Mouse (Mus musculus): ENCODE measurements around the gene Pold4. TPM values are rescaled to one million over a fixed set of nuclear protein-coding genes. Genes with fewer than 3 reads are reported as not detected.

The Pold4 gene
- polyA plus RNA-seq, 2 experiments, result 12.9 to 15.2 TPM

- Histone ChIP-seq H3K4me3 (ENCODE audit: insufficient read depth in 1 of 2, low read depth in 2 of 2, low read length in 2 of 2) (no peak overlapping the region), H3K4me2 (ENCODE audit: low read depth) (no peak overlapping the region), H3K36me3 (replicated peaks; ENCODE audit: control insufficient read depth, insufficient read depth, low read depth) (no peaks in the 10 kb centered on the region), H3K27me3 (ENCODE audit: control insufficient read depth, insufficient read depth, low read length) (peaks cover 59% of the 10 kb centered on the region), H3K27ac (no peak overlapping the region), H3K9me3 (ENCODE audit: control insufficient read depth, low read length) (no peaks in the 10 kb centered on the region), H3K4me1 (replicated peaks; ENCODE audit: control insufficient read depth in 2 of 2, insufficient read depth in 2 of 2, low read length in 1 of 2) (peaks cover 0 to 12% of the 10 kb centered on the region in 2 experiments; a peak in 3 of 4 replicates), H3K9ac (replicated peaks) (no peak overlapping the region)
- no peak for ATAC-seq (ENCODE audit: insufficient read depth)
- TF ChIP-seq CTCF (IDR thresholded peaks at IDR 0.05; ENCODE audit: low read depth) (no peak), EP300 (IDR thresholded peaks at IDR 0.05; ENCODE audit: low read depth) (no peak)
- WGBS (ENCODE audit: insufficient replicate concordance), result 41% methylated on average over 5 of the region's 5 CpGs
- no peak for DNase-seq (ENCODE audit: low read depth in 3 of 3, low spot score in 3 of 3)
Observed at GRCm38 (mm10) chr19:4217140-4217539, 14.6 kb upstream of the Pold4 start.

DNA sequence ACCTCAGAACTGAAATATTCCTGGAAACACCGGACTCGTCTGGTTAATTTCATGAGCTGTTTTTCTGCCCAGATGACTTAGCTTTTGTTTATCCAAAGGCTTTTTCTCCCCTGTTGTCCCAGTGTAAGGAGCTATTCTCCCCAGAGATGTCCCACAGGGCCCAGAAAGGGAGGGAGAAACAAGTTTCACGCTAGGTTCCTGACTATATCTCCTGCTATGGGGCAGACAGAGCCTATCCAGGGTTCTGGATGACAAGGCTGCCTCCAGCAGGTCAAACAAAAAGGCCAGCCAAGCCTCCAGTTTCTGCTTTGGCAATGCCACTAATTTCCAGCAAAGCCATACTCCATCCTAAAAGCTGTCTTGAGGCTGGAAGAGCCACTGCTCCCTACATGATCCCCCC is 13.8 kb upstream of the Pold4 start:
- H3K27me3 ChIP-seq (ENCODE audit: control insufficient read depth, insufficient read depth, low read length), result peaks cover 52% of the 10 kb centered on the region

GRCm38 (mm10) chr19:4218293-4218692 is 13.4 kb upstream of the Pold4 start:
- TF ChIP-seq CTCF (IDR thresholded peaks at IDR 0.05; ENCODE audit: low read depth) (no peak), EP300 (IDR thresholded peaks at IDR 0.05; ENCODE audit: low read depth) (no peak)
- H3K4me3 ChIP-seq (ENCODE audit: insufficient read depth in 1 of 2, low read depth in 2 of 2, low read length in 2 of 2), result no peak overlapping the region
- no peak for ATAC-seq (ENCODE audit: insufficient read depth)
- H3K4me1 ChIP-seq (replicated peaks; ENCODE audit: control insufficient read depth in 2 of 2, insufficient read depth in 2 of 2, low read length in 1 of 2), result peaks cover 0 to 12% of the 10 kb centered on the region in 2 experiments; a peak in 3 of 4 replicates
- no peak overlapping the region for H3K9ac ChIP-seq (replicated peaks)
- H3K27ac ChIP-seq, result no peak overlapping the region
- H3K9me3 ChIP-seq (ENCODE audit: control insufficient read depth, low read length), result no peaks in the 10 kb centered on the region
- no peaks in the 10 kb centered on the region for H3K36me3 ChIP-seq (replicated peaks; ENCODE audit: control insufficient read depth, insufficient read depth, low read depth)
- WGBS (ENCODE audit: insufficient replicate concordance), result 81% methylated on average over 11 of the region's 11 CpGs
- no peak overlapping the region for H3K4me2 ChIP-seq (ENCODE audit: low read depth)
- peaks cover 48% of the 10 kb centered on the region for H3K27me3 ChIP-seq (ENCODE audit: control insufficient read depth, insufficient read depth, low read length)
- no peak for DNase-seq (ENCODE audit: low read depth in 3 of 3, low spot score in 3 of 3)

More for the DNA sequence above, 13.8 kb upstream of the Pold4 start:
- TF ChIP-seq EP300 (IDR thresholded peaks at IDR 0.05; ENCODE audit: low read depth) (no peak), CTCF (IDR thresholded peaks at IDR 0.05; ENCODE audit: low read depth) (no peak)
- no peak overlapping the region for H3K9ac ChIP-seq (replicated peaks)
- no peak overlapping the region for H3K4me2 ChIP-seq (ENCODE audit: low read depth)
- H3K9me3 ChIP-seq (ENCODE audit: control insufficient read depth, low read length), result no peaks in the 10 kb centered on the region
- peaks cover 0 to 14% of the 10 kb centered on the region in 2 experiments; a peak in 3 of 4 replicates for H3K4me1 ChIP-seq (replicated peaks; ENCODE audit: control insufficient read depth in 2 of 2, insufficient read depth in 2 of 2, low read length in 1 of 2)
- no peaks in the 10 kb centered on the region for H3K36me3 ChIP-seq (replicated peaks; ENCODE audit: control insufficient read depth, insufficient read depth, low read depth)
- ATAC-seq (ENCODE audit: insufficient read depth) (no peak), DNase-seq (ENCODE audit: low read depth in 3 of 3, low spot score in 3 of 3) (no peak)
- 56% methylated on average over 3 of the region's 3 CpGs for WGBS (ENCODE audit: insufficient replicate concordance)
- H3K4me3 ChIP-seq (ENCODE audit: insufficient read depth in 1 of 2, low read depth in 2 of 2, low read length in 2 of 2), result no peak overlapping the region
- no peak overlapping the region for H3K27ac ChIP-seq

GRCm38 (mm10) chr19:4218784-4219183 is 12.9 kb upstream of the Pold4 start:
- Histone ChIP-seq H3K9me3 (ENCODE audit: control insufficient read depth, low read length) (no peaks in the 10 kb centered on the region), H3K9ac (replicated peaks) (no peak overlapping the region), H3K4me1 (replicated peaks; ENCODE audit: control insufficient read depth in 2 of 2, insufficient read depth in 2 of 2, low read length in 1 of 2) (peaks cover 0 to 11% of the 10 kb centered on the region in 2 experiments; a peak in 3 of 4 replicates), H3K27ac (no peak overlapping the region), H3K4me3 (ENCODE audit: insufficient read depth in 1 of 2, low read depth in 2 of 2, low read length in 2 of 2) (no peak overlapping the region), H3K27me3 (ENCODE audit: control insufficient read depth, insufficient read depth, low read length) (peaks cover 43% of the 10 kb centered on the region), H3K36me3 (replicated peaks; ENCODE audit: control insufficient read depth, insufficient read depth, low read depth) (no peaks in the 10 kb centered on the region), H3K4me2 (ENCODE audit: low read depth) (no peak overlapping the region)
- 14% methylated on average over 1 of the region's 1 CpGs for WGBS (ENCODE audit: insufficient replicate concordance)
- ATAC-seq (ENCODE audit: insufficient read depth) (no peak), DNase-seq (ENCODE audit: low read depth in 3 of 3, low spot score in 3 of 3) (no peak)
- no peak for TF ChIP-seq CTCF (IDR thresholded peaks at IDR 0.05; ENCODE audit: low read depth)
- TF ChIP-seq EP300 (IDR thresholded peaks at IDR 0.05; ENCODE audit: low read depth), result no peak

DNA sequence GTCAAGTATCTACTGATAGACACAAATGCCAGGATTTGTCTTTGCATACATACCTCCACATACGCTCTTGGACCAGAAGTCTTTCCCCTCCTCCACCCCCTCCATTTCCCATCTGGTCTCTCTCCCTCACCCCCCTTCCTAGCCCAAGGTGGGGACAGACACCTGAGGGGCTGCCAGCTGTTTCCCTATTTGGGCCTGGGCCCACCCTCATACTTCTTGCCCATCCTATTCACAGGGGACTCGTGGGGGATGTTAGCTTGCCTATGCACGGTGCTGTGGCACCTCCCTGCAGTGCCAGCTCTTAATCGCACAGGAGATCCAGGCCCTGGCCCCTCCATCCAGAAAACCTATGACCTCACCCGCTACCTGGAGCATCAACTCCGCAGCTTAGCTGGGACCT is 11.8 kb upstream of the Pold4 start:
- H3K4me3 ChIP-seq (ENCODE audit: insufficient read depth in 1 of 2, low read depth in 2 of 2, low read length in 2 of 2), result no peak overlapping the region
- DNase-seq (ENCODE audit: low read depth in 3 of 3, low spot score in 3 of 3) (no peak), ATAC-seq (ENCODE audit: insufficient read depth) (no peak)
- H3K27me3 ChIP-seq (ENCODE audit: control insufficient read depth, insufficient read depth, low read length), result peaks cover 31% of the 10 kb centered on the region
- no peak overlapping the region for H3K27ac ChIP-seq
- TF ChIP-seq EP300 (IDR thresholded peaks at IDR 0.05; ENCODE audit: low read depth) (no peak), CTCF (IDR thresholded peaks at IDR 0.05; ENCODE audit: low read depth) (no peak)
- no peak overlapping the region for H3K4me2 ChIP-seq (ENCODE audit: low read depth)
- H3K4me1 ChIP-seq (replicated peaks; ENCODE audit: control insufficient read depth in 2 of 2, insufficient read depth in 2 of 2, low read length in 1 of 2), result peaks cover 0 to 10% of the 10 kb centered on the region in 2 experiments; a peak in 3 of 4 replicates
- no peaks in the 10 kb centered on the region for H3K36me3 ChIP-seq (replicated peaks; ENCODE audit: control insufficient read depth, insufficient read depth, low read depth)
- no peak overlapping the region for H3K9ac ChIP-seq (replicated peaks)
- no peaks in the 10 kb centered on the region for H3K9me3 ChIP-seq (ENCODE audit: control insufficient read depth, low read length)
- 72% methylated on average over 6 of the region's 6 CpGs for WGBS (ENCODE audit: insufficient replicate concordance)

Measured in liver, embryonic 14.5 days (tissue).